ENCODE assay signal across 8 mouse cellular contexts in genomic region chr7:25793679-25794078, GRCm38 (mm10). TPM values are rescaled to one million over a fixed set of nuclear protein-coding genes. Genes with fewer than 3 reads are reported as not detected.
DNase-seq lines count a peak whose midpoint lies in the region.

No protein-coding gene starts in this region.

- intact Hi-C loops in left cerebral cortex, postnatal 4 days (cut with DNase I) = no loop called here

- DNase-seq in cerebellum, postnatal 10 days = peak; percentile 61 to 68
- DNase-seq in cerebellum, adult 9-11 months = no peak
- DNase-seq in left cerebral cortex, postnatal 4 days = peak; percentile 49
- DNase-seq in left cerebral cortex, adult 9 months (ENCODE audit: low spot score in 2 of 2) = no peak
- peak; percentile 34 for DNase-seq in adrenal gland, postnatal 25 days
- DNase-seq in lung, postnatal 36 days = peak; percentile 69
- DNase-seq in cerebellum, adult 8-10 months = no peak
- DNase-seq in right cerebral cortex, postnatal 36 days (ENCODE audit: low spot score in 2 of 2) = no peak

RNA-seq across cellular contexts. Expression of gene Axl, which starts 5.2 kb away (rescaled TPM):
- total RNA-seq in left cerebral cortex, postnatal 4 days (2021) = 10 to 100 TPM; 19.2 to 20.8 TPM
- 27.4 and 32.1 TPM in 2 replicates for total RNA-seq in adrenal gland, postnatal 25 days (2021)

RNA-seq across cellular contexts. Expression of gene Cyp2s1, which starts 23.0 kb away (rescaled TPM):
- total RNA-seq in left cerebral cortex, postnatal 4 days (2021) = 1 to 10 TPM; 2.4 to 3.5 TPM
- total RNA-seq in adrenal gland, postnatal 25 days (2021) = 2.5 and 2.9 TPM in 2 replicates

RNA-seq across cellular contexts. Expression of gene Hnrnpul1, which starts 39.1 kb away (rescaled TPM):
- 100 to 1,000 TPM; 142 to 152 TPM for total RNA-seq in left cerebral cortex, postnatal 4 days (2021)
- 116 and 128 TPM in 2 replicates for total RNA-seq in adrenal gland, postnatal 25 days (2021)

Comparison
In these comparisons a context has a peak if more than half of its experiments do, and no peak if none do; other contexts are left out.
1. DNase-seq: peak in cerebellum, postnatal 10 days (2 of 2), left cerebral cortex, postnatal 4 days (single experiment), adrenal gland, postnatal 25 days (single experiment) and lung, postnatal 36 days (single experiment); none in cerebellum, adult 9-11 months (single experiment), left cerebral cortex, adult 9 months (0 of 2), cerebellum, adult 8-10 months (single experiment) and right cerebral cortex, postnatal 36 days (0 of 2).